Mouse (Mus musculus) T-helper 2 cell (primary cell): ENCODE measurements around the gene Scn2b.

Experiments
- in situ Hi-C: fragments of 300-600 bp; cut with MboI, MseI; formaldehyde crosslinking; loops from one replicate; pipeline ENCODE4 v1.15.1; 2025; ENCODE audit warnings: high pct_unique_total_duplicates

Scn2b gene

DNA sequence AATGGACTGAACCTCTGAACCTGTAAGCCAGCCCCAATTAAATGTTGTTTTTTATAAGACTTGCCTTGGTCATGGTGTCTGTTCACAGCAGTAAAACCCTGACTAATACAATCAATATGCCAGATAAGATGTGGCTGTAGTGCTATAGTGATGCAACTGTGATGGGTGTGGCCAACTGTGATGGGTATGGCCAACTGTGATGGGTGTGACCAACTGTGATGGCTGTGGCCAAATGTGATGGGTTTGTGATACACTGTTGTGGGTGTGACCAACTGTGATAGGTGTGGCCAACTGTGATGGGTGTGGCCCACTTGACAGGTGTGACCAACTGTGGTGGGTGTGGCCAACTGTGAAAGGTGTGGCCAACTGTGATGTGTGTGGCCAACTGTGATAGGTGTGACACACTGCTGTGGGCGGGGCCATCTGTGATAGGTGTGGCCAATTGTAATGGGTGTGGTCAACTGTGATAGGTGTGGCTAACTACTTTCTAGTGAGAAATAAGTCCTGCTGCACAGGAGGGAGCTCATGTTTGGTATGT lies 53.6 kb downstream of the Scn2b start:
- in situ Hi-C loops: no loop called here

DNA sequence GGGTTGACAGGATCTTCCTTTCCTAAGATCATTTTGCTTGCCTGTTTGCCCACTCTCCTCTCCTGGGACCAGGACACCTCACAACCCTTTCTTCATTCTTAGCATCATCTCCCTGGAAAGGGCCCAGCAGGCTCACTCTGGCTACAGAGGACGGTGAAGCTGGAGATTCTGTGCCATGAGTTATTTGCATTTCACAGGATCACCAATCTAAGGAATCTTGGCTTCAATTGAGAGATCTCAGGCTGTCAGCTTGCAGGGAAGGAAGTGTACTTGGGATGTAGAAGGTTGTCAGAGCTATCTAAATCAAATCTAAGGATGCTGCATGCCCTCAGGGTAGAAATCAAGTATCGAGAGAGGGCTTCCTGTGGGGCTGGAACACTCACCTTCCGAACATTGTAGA lies 55.9 kb downstream of the Scn2b start:
- in situ Hi-C loops: no loop called here

DNA sequence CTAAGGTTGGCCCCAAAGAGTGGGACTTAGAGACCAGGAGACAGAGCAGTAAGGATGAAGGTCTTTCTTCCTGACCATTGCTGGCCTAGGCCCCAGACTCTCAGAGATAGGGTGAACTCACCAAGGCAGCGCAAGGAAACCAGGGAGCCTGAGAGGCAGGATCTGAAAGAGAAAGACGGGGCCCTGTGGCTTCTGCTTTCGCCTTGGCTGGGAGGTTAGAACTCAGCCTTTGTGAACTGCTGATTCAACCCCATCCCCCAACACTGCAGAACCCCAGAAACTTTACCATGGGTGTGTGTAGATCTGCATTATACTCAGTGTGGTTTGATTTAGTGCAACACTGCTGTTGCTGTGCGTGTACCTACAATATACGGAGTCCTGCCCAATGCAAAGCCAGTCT lies 61.7 kb downstream of the Scn2b start:
- in situ Hi-C loops: no loop called here
